Mouse (Mus musculus) midbrain, embryonic 12.5 days (tissue): Measurements from ENCODE around the gene Chrdl2. TPM values are rescaled to one million over a fixed set of nuclear protein-coding genes. Genes with fewer than 3 reads are reported as not detected.

Source experiments
- ATAC-seq: fragments of 200-750 bp; cut with Nextera tagmentation; 2 replicates; pipeline ENCODE4 v1.8.0; 2017; ENCODE audit warnings: low read depth, moderate TSS enrichment, moderate library complexity; ENCODE audit not compliant: low FRiP score
- H3K27ac ChIP-seq: fragments of 300-500 bp; sonication (generic); replicated peaks from 2 replicates; pipeline ENCODE4 v1.5.1; 2016; ENCODE audit warnings: mild to moderate bottlenecking
- H3K27me3 ChIP-seq: fragments of 300-500 bp; sonication (generic); 2 replicates; pipeline ENCODE4 v1.6.1; 2016; ENCODE audit warnings: mild to moderate bottlenecking
- H3K36me3 ChIP-seq: fragments of 300-500 bp; sonication (generic); 2 replicates; pipeline ENCODE4 v1.6.1; 2016
- H3K4me1 ChIP-seq: fragments of 300-500 bp; sonication (generic); 2 replicates; pipeline ENCODE4 v1.6.1; 2016
- H3K4me2 ChIP-seq: fragments of 300-500 bp; sonication (generic); replicated peaks from 2 replicates; pipeline ENCODE4 v1.6.1; 2016; ENCODE audit warnings: mild to moderate bottlenecking, moderate library complexity
- H3K4me3 ChIP-seq: fragments of 300-500 bp; sonication (generic); 2 replicates; pipeline ENCODE4 v1.5.1; 2016; ENCODE audit warnings: mild to moderate bottlenecking
- H3K9ac ChIP-seq: fragments of 300-500 bp; sonication (generic); replicated peaks from 2 replicates; pipeline ENCODE4 v1.6.1; 2016; ENCODE audit warnings: mild to moderate bottlenecking, moderate library complexity
- H3K9me3 ChIP-seq: fragments of 300-500 bp; sonication (generic); 2 replicates; pipeline ENCODE4 v1.6.1; 2016; ENCODE audit warnings: mild to moderate bottlenecking
- WGBS: fragments of 180-500 bp; shearing (Covaris S2); methylation state at CpG from one replicate; pipeline ENCODE4 v1.1.7; 2016; 5-methylcytosine and 5-hydroxymethylcytosine counted together
- polyA plus RNA-seq: library from polyadenylated mRNA; unstranded; fragments of >200 nt; fragmentation: Nextera tagmentation; extraction: Ambion mirVana; gene quantifications from 2 replicates; pipeline ENCODE4 v1.2.1, GENCODE M21; 2016

Chrdl2 gene
- polyA plus RNA-seq, 1 experiment from 2014 or later, result not detected

GRCm38 (mm10) chr7:100027353-100027752 lies 21.4 kb downstream of the Chrdl2 start:
- no peak overlapping the region for H3K27ac ChIP-seq
- no peaks in the 10 kb centered on the region for H3K36me3 ChIP-seq
- H3K27me3 ChIP-seq, result no peaks in the 10 kb centered on the region
- H3K9me3 ChIP-seq, result no peaks in the 10 kb centered on the region
- no peak overlapping the region for H3K4me3 ChIP-seq
- no peaks in the 10 kb centered on the region for H3K4me1 ChIP-seq
- H3K4me2 ChIP-seq, result no peak overlapping the region
- 75% methylated on average over 5 of the region's 5 CpGs for WGBS
- ATAC-seq, result no peak
- no peak overlapping the region for H3K9ac ChIP-seq

GRCm38 (mm10) chr7:100029307-100029706 lies 23.3 kb downstream of the Chrdl2 start:
- Histone ChIP-seq H3K27me3 (no peaks in the 10 kb centered on the region), H3K9me3 (no peaks in the 10 kb centered on the region), H3K36me3 (no peaks in the 10 kb centered on the region), H3K4me1 (no peaks in the 10 kb centered on the region), H3K9ac (no peak overlapping the region), H3K4me2 (no peak overlapping the region), H3K4me3 (no peak overlapping the region), H3K27ac (no peak overlapping the region)
- no peak for ATAC-seq
- WGBS, result 42% methylated on average over 3 of the region's 3 CpGs

- Histone ChIP-seq H3K27ac (no peak overlapping the region), H3K4me1 (no peaks in the 10 kb centered on the region), H3K9ac (no peak overlapping the region), H3K36me3 (no peaks in the 10 kb centered on the region), H3K9me3 (no peaks in the 10 kb centered on the region), H3K4me3 (no peak overlapping the region), H3K27me3 (no peaks in the 10 kb centered on the region), H3K4me2 (no peak overlapping the region)
- WGBS, result 91% methylated on average over 8 of the region's 8 CpGs
- no peak for ATAC-seq
These were observed 25.2 kb downstream of the Chrdl2 start for GRCm38 (mm10) chr7:100030996-100031749.

GRCm38 (mm10) chr7:100033672-100034071 lies 27.7 kb downstream of the Chrdl2 start:
- no peaks in the 10 kb centered on the region for H3K27me3 ChIP-seq
- WGBS, result 72% methylated on average over 5 of the region's 5 CpGs
- H3K27ac ChIP-seq, result no peak overlapping the region
- H3K9ac ChIP-seq, result no peak overlapping the region
- no peak overlapping the region for H3K4me3 ChIP-seq
- H3K4me2 ChIP-seq, result no peak overlapping the region
- no peaks in the 10 kb centered on the region for H3K9me3 ChIP-seq
- no peaks in the 10 kb centered on the region for H3K36me3 ChIP-seq
- ATAC-seq, result no peak
- H3K4me1 ChIP-seq, result no peaks in the 10 kb centered on the region

GRCm38 (mm10) chr7:100034815-100035463 lies 29.0 kb downstream of the Chrdl2 start:
- no peaks in the 10 kb centered on the region for H3K4me1 ChIP-seq
- no peak overlapping the region for H3K9ac ChIP-seq
- H3K4me3 ChIP-seq, result no peak overlapping the region
- H3K27ac ChIP-seq, result no peak overlapping the region
- H3K4me2 ChIP-seq, result no peak overlapping the region
- 87% methylated on average over 11 of the region's 11 CpGs for WGBS
- H3K9me3 ChIP-seq, result no peaks in the 10 kb centered on the region
- no peaks in the 10 kb centered on the region for H3K36me3 ChIP-seq
- no peaks in the 10 kb centered on the region for H3K27me3 ChIP-seq
- no peak for ATAC-seq

GRCm38 (mm10) chr7:100036050-100036449 lies 30.1 kb downstream of the Chrdl2 start:
- no peak overlapping the region for H3K4me2 ChIP-seq
- H3K4me1 ChIP-seq, result no peaks in the 10 kb centered on the region
- 82% methylated on average over 7 of the region's 7 CpGs for WGBS
- no peak overlapping the region for H3K4me3 ChIP-seq
- ATAC-seq, result no peak
- H3K27ac ChIP-seq, result no peak overlapping the region
- H3K27me3 ChIP-seq, result no peaks in the 10 kb centered on the region
- no peak overlapping the region for H3K9ac ChIP-seq
- no peaks in the 10 kb centered on the region for H3K36me3 ChIP-seq
- H3K9me3 ChIP-seq, result no peaks in the 10 kb centered on the region

- ATAC-seq, result no peak
- Histone ChIP-seq H3K4me1 (no peaks in the 10 kb centered on the region), H3K27ac (no peak overlapping the region), H3K9ac (no peak overlapping the region), H3K9me3 (no peaks in the 10 kb centered on the region), H3K36me3 (no peaks in the 10 kb centered on the region), H3K27me3 (0 out of 2 replicates have a peak, but pooled peaks cover under 1% of the 10 kb centered on the region), H3K4me3 (no peak overlapping the region), H3K4me2 (no peak overlapping the region)
- 78% methylated on average over 3 of the region's 3 CpGs for WGBS
These were observed 30.5 kb downstream of the Chrdl2 start for GRCm38 (mm10) chr7:100036495-100036894.

- Histone ChIP-seq H3K4me3 (peak overlapping the region; percentile 7; the same call in 1 of the 2 replicates), H3K9ac (no peak overlapping the region), H3K4me1 (peaks cover 5% of the 10 kb centered on the region; the same call in 1 of the 2 replicates), H3K27me3 (peaks cover 25% of the 10 kb centered on the region), H3K4me2 (peak overlapping the region; percentile 21; the same call in 1 of the 2 replicates), H3K9me3 (no peaks in the 10 kb centered on the region), H3K36me3 (no peaks in the 10 kb centered on the region), H3K27ac (no peak overlapping the region)
- 14% methylated on average over 31 of the region's 31 CpGs for WGBS
- no peak for ATAC-seq
These were observed 36.1 kb downstream of the Chrdl2 start for GRCm38 (mm10) chr7:100042120-100042519.

GRCm38 (mm10) chr7:100043096-100043495 lies 37.1 kb downstream of the Chrdl2 start:
- Histone ChIP-seq H3K9ac (no peak overlapping the region), H3K27ac (no peak overlapping the region), H3K9me3 (no peaks in the 10 kb centered on the region), H3K4me1 (peaks cover 5% of the 10 kb centered on the region; the same call in 1 of the 2 replicates), H3K4me2 (no peak overlapping the region), H3K4me3 (no peak overlapping the region), H3K36me3 (no peaks in the 10 kb centered on the region), H3K27me3 (peaks cover 25% of the 10 kb centered on the region)
- ATAC-seq, result no peak
- 87% methylated on average over 5 of the region's 5 CpGs for WGBS

- no peak for ATAC-seq
- no peak overlapping the region for H3K9ac ChIP-seq
- WGBS, result 56% methylated on average over 4 of the region's 4 CpGs
These were observed 37.6 kb downstream of the Chrdl2 start for GRCm38 (mm10) chr7:100043605-100044031.

GRCm38 (mm10) chr7:100046486-100046885 lies 40.5 kb downstream of the Chrdl2 start:
- 69% methylated on average over 2 of the region's 2 CpGs for WGBS
- Histone ChIP-seq H3K4me2 (no peak overlapping the region), H3K4me3 (no peak overlapping the region), H3K27me3 (peaks cover 24% of the 10 kb centered on the region), H3K9me3 (no peaks in the 10 kb centered on the region), H3K36me3 (no peaks in the 10 kb centered on the region), H3K9ac (no peak overlapping the region), H3K4me1 (peaks cover 10% of the 10 kb centered on the region), H3K27ac (no peak overlapping the region)
- no peak for ATAC-seq

More at GRCm38 (mm10) chr7:100043605-100044031, 37.6 kb downstream of the Chrdl2 start:
- H3K27me3 ChIP-seq, result peaks cover 25% of the 10 kb centered on the region
- H3K9me3 ChIP-seq, result no peaks in the 10 kb centered on the region
- H3K4me3 ChIP-seq, result no peak overlapping the region
- no peak overlapping the region for H3K27ac ChIP-seq
- H3K4me1 ChIP-seq, result peaks cover 5% of the 10 kb centered on the region; the same call in 1 of the 2 replicates
- no peak overlapping the region for H3K4me2 ChIP-seq
- H3K36me3 ChIP-seq, result no peaks in the 10 kb centered on the region

GRCm38 (mm10) chr7:100051904-100052303 lies 45.9 kb downstream of the Chrdl2 start:
- H3K9me3 ChIP-seq, result no peaks in the 10 kb centered on the region
- H3K4me2 ChIP-seq, result no peak overlapping the region
- ATAC-seq, result no peak
- H3K27me3 ChIP-seq, result no peaks in the 10 kb centered on the region
- no peak overlapping the region for H3K4me3 ChIP-seq
- H3K4me1 ChIP-seq, result peaks cover 5% of the 10 kb centered on the region; the same call in 1 of the 2 replicates
- no peak overlapping the region for H3K27ac ChIP-seq
- H3K9ac ChIP-seq, result no peak overlapping the region
- WGBS, result 74% methylated on average over 4 of the region's 4 CpGs
- no peaks in the 10 kb centered on the region for H3K36me3 ChIP-seq
